Mouse (Mus musculus) hindbrain, embryonic 11.5 days (tissue): ENCODE measurements around the gene Impg2. TPM values are rescaled to one million over a fixed set of nuclear protein-coding genes. Genes with fewer than 3 reads are reported as not detected.
A peak's percentile ranks its signal among the peaks of the same experiment; 100 is the strongest.

ENCODE experiments used
- ATAC-seq: fragments of 200-750 bp; cut with Nextera tagmentation; 2 replicates; pipeline ENCODE4 v1.8.0; 2017; ENCODE audit warnings: mild to moderate bottlenecking, moderate TSS enrichment, moderate library complexity; ENCODE audit not compliant: low FRiP score
- DNase-seq: peaks from one replicate; pipeline ENCODE4 v3.0.0-alpha.2; 2015; ENCODE audit warnings: low spot score
- H3K27ac ChIP-seq: fragments of 300-500 bp; sonication (generic); 2 replicates; pipeline ENCODE4 v1.5.1; 2014; ENCODE audit warnings: mild to moderate bottlenecking, low read depth, low read length
- H3K27me3 ChIP-seq: fragments of 300-500 bp; sonication (generic); 2 replicates; pipeline ENCODE4 v1.6.1; 2014; ENCODE audit warnings: mild to moderate bottlenecking, low read length, moderate library complexity, mixed read lengths; ENCODE audit not compliant: control insufficient read depth, insufficient read depth
- H3K36me3 ChIP-seq: fragments of 300-500 bp; sonication (generic); 2 replicates; pipeline ENCODE4 v1.6.1; 2014; ENCODE audit warnings: mild to moderate bottlenecking, low read length, moderate library complexity, mixed read lengths; ENCODE audit not compliant: control insufficient read depth, insufficient read depth
- H3K4me1 ChIP-seq: fragments of 300-500 bp; sonication (generic); replicated peaks from 2 replicates; pipeline ENCODE4 v1.6.1; 2014; ENCODE audit warnings: low read length, mixed read lengths; ENCODE audit not compliant: control insufficient read depth, insufficient read depth
- H3K4me2 ChIP-seq: fragments of 300-500 bp; sonication (generic); replicated peaks from 2 replicates; pipeline ENCODE4 v1.6.1; 2014; ENCODE audit warnings: mild to moderate bottlenecking, low read depth, low read length
- H3K4me3 ChIP-seq: fragments of 300-500 bp; sonication (generic); 2 replicates; pipeline ENCODE4 v1.5.1; 2014; ENCODE audit warnings: low read depth, low read length
- H3K9ac ChIP-seq: fragments of 300-500 bp; sonication (generic); 2 replicates; pipeline ENCODE4 v1.6.1; 2014; ENCODE audit warnings: low read depth, low read length
- H3K9me3 ChIP-seq: fragments of 300-500 bp; sonication (generic); 2 replicates; pipeline ENCODE4 v1.6.1; 2016; ENCODE audit warnings: low read length; ENCODE audit not compliant: control insufficient read depth
- WGBS: fragments of 180-500 bp; shearing (Covaris S2); extraction: QIAGEN DNeasy Blood & Tissue Kit; methylation state at CpG from one replicate; pipeline ENCODE4 v1.1.7; 2014; 5-methylcytosine and 5-hydroxymethylcytosine counted together
- polyA plus RNA-seq: library from polyadenylated mRNA; unstranded; fragments of >200 nt; fragmentation: Nextera tagmentation; extraction: Ambion mirVana; gene quantifications from 2 replicates; pipeline ENCODE4 v1.2.1, GENCODE M21; 2014

The Impg2 gene
- polyA plus RNA-seq, 1 experiment from 2014 or later = 0.25 TPM

DNA sequence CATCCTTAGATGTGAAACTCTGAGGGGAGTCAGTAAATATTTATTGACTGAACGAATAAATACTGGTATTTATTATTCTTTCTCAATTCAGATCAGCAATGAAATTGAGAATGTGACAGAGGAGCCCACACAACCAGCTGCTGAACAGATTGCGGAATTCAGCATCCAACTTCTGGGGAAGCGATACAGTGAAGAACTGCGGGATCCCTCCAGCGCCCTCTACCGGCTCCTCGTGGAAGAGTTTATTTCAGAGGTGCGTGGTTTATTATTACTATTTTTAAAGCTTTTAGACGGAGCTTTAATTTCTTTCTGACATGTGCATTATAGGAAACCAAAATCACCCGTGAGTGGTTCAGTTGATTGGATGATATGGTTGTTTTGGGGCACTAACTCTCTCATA, 27.2 kb downstream of the Impg2 start:
- Histone ChIP-seq H3K9ac (no peak overlapping the region), H3K4me2 (no peak overlapping the region), H3K9me3 (no peaks in the 10 kb centered on the region), H3K27ac (no peak overlapping the region), H3K27me3 (no peaks in the 10 kb centered on the region), H3K4me3 (no peak overlapping the region), H3K4me1 (no peaks in the 10 kb centered on the region), H3K36me3 (no peaks in the 10 kb centered on the region)
- DNase-seq (peak; percentile 28), ATAC-seq (no peak)
- WGBS = 47% methylated on average over 10 of the region's 10 CpGs

DNA sequence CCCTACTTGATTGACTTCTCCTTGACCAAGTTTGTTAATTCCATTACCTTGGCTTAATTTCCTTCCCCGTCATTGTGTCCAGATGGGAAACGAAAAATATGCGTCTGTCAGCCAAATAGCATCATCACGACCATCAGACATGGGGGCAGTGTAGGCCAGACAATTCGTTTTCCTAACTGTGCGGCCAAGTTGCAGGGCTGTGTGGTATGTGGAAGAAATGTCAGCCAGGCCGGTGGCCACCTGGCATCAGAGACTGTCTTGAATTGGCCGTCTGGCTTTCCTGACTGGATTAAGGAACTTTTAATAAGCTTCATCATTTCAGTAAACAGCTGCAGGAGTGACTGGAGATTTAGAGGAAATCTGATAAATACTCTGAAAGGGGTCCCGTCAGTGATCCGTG, 28.6 kb downstream of the Impg2 start:
- Histone ChIP-seq H3K4me3 (no peak overlapping the region), H3K27ac (no peak overlapping the region), H3K4me1 (no peaks in the 10 kb centered on the region), H3K36me3 (no peaks in the 10 kb centered on the region), H3K9me3 (no peaks in the 10 kb centered on the region), H3K27me3 (no peaks in the 10 kb centered on the region), H3K9ac (no peak overlapping the region), H3K4me2 (no peak overlapping the region)
- DNase-seq (no peak), ATAC-seq (no peak)
- WGBS = 86% methylated on average over 10 of the region's 10 CpGs

DNA sequence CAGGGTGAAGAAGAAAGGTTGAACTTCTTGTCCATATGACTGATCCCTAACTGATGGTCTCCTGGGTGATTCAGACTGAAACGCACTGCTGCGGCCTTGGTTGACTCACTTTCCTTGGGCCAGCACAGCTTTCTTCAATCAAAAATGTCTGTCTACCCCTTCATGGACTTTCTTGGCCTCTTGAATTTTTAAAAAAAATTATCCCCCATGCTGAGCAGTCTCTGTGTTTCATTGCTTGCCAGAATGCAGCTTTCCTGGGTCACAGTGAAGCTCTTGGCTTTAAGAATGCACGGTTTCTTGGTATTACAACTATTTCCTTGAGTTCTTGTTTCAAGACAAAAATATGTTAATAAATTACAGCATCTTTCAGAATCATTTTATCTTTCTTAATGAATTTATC, 41.9 kb downstream of the Impg2 start:
- H3K9ac ChIP-seq = no peak overlapping the region
- H3K9me3 ChIP-seq = no peaks in the 10 kb centered on the region
- ATAC-seq = no peak
- H3K27me3 ChIP-seq = no peaks in the 10 kb centered on the region
- H3K4me1 ChIP-seq = no peaks in the 10 kb centered on the region
- H3K4me3 ChIP-seq = no peak overlapping the region
- H3K36me3 ChIP-seq = no peaks in the 10 kb centered on the region
- 90% methylated on average over 3 of the region's 3 CpGs for WGBS
- no peak for DNase-seq
- no peak overlapping the region for H3K4me2 ChIP-seq
- H3K27ac ChIP-seq = no peak overlapping the region

DNA sequence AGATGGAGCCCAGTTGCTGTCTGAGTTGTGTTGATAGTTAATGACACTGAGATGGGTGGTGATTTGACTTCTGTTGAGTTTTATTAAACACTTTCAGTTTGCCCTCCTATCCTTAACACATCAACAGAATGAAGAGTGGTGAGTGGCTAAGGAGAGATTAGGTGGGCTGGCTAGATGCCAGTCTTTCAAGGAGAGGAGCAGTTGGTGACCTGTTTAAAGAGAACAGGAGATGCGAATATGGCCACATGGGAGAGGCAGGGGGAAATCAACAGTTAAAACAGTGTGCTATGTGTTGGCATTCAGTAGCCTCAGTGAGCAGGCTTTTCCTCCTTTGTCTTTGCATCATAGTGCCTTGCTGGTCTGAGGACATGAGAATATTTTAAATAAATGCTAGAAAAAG, 69.8 kb downstream of the Impg2 start:
- Histone ChIP-seq H3K9me3 (no peaks in the 10 kb centered on the region), H3K36me3 (no peaks in the 10 kb centered on the region), H3K27ac (no peak overlapping the region), H3K4me1 (no peaks in the 10 kb centered on the region), H3K27me3 (no peaks in the 10 kb centered on the region), H3K4me2 (no peak overlapping the region), H3K9ac (no peak overlapping the region), H3K4me3 (no peak overlapping the region)
- ATAC-seq = no peak
- DNase-seq = no peak
- WGBS = 88% methylated on average over 1 of the region's 1 CpGs

DNA sequence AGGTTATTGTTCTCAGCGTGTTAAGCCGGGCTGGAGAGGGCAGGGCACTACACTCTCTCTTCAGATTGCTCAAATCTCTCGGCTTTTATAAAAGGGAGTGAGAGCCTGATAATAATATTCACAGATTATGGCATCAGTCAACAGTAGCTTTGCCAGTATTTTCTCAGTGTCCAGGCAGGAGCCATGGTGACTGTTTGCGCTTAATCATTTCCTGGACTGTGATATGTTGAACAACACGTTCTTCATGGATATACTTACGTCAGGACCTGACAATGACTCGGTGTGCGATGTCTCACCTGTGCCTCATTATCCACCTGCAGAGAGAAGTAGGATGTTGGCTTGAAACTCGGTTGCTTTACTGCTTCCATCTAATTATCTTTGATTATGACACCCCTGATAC, 74.9 kb downstream of the Impg2 start:
- Histone ChIP-seq H3K9me3 (no peaks in the 10 kb centered on the region), H3K9ac (no peak overlapping the region), H3K4me1 (no peaks in the 10 kb centered on the region), H3K27ac (no peak overlapping the region), H3K4me2 (no peak overlapping the region), H3K4me3 (no peak overlapping the region), H3K27me3 (no peaks in the 10 kb centered on the region), H3K36me3 (no peaks in the 10 kb centered on the region)
- 85% methylated on average over 9 of the region's 9 CpGs for WGBS
- DNase-seq (no peak), ATAC-seq (no peak)

DNA sequence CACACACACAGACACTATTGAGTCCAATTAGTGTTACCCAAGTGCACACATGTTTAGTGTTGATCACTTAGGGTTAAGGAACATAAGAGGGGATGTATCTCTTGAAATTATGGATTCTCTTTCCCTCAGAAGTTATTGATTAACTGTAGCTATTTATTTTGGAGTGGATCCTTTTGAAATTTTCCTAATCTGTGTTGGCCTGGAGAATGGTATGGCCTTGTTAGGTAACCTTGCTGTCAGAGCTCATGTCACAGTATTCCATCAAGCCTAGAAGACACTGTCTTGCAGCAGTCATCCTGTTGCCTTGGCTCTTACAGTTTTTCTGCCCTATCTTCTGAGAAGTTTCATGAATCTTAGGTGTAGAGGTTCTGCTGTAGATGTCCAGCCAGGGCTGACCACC, 75.6 kb downstream of the Impg2 start:
- no peak overlapping the region for H3K4me3 ChIP-seq
- no peak for ATAC-seq

DNA sequence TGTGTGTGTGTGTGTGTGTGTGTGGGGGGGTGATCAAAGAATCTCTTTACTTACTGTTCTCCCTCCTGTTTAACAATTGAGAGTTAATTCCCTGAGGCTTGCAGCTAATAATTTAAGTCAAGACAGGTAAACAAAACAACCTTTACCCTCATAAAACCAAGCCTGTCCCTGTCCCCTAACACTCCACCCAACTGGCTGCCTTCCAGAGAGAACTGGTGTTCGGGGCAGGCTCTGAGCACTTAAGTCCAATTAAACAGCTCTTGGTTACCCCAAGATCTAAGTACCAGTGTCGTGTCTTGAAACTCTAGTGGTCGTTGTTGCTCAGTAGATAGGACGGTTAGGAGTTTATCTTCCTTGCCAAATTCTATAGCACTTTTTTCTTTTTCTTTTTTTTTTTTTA, 77.2 kb downstream of the Impg2 start:
- DNase-seq (no peak), ATAC-seq (no peak)
- Histone ChIP-seq H3K4me2 (no peak overlapping the region), H3K36me3 (no peaks in the 10 kb centered on the region), H3K4me3 (no peak overlapping the region), H3K9ac (no peak overlapping the region), H3K27ac (no peak overlapping the region), H3K4me1 (no peaks in the 10 kb centered on the region), H3K9me3 (no peaks in the 10 kb centered on the region), H3K27me3 (no peaks in the 10 kb centered on the region)
- 82% methylated on average over 4 of the region's 4 CpGs for WGBS

More for the DNA sequence above, 75.6 kb downstream of the Impg2 start:
- H3K4me1 ChIP-seq = no peaks in the 10 kb centered on the region
- no peaks in the 10 kb centered on the region for H3K36me3 ChIP-seq
- no peak overlapping the region for H3K4me2 ChIP-seq
- H3K27ac ChIP-seq = no peak overlapping the region
- H3K9ac ChIP-seq = no peak overlapping the region
- no peaks in the 10 kb centered on the region for H3K9me3 ChIP-seq
- no peaks in the 10 kb centered on the region for H3K27me3 ChIP-seq
- DNase-seq = no peak

DNA sequence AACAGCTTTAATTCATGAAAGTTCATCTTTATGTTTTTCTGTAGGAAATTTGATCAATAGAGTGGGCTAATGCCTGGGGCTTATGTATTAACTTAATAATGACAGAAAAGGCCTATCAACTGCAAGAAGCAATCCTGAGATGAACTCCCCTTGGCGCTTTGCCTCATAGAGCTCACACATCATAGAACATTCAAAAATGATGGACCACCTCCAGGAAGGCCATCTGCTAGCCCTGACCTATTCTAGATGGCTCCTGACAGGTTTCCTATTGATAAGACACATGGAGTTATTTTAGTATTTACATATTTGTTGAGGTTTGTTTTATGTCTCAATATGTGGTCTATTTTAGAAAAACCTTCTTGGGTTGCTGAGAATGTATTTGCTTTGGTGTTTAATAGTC, 79.2 kb downstream of the Impg2 start:
- DNase-seq = no peak
- no peak overlapping the region for H3K4me2 ChIP-seq
- H3K27ac ChIP-seq = no peak overlapping the region
- no peak for ATAC-seq
- no peak overlapping the region for H3K9ac ChIP-seq
- no peaks in the 10 kb centered on the region for H3K4me1 ChIP-seq
- H3K4me3 ChIP-seq = no peak overlapping the region
- H3K36me3 ChIP-seq = no peaks in the 10 kb centered on the region
- no peaks in the 10 kb centered on the region for H3K9me3 ChIP-seq
- WGBS = 94% methylated on average over 1 of the region's 1 CpGs
- no peaks in the 10 kb centered on the region for H3K27me3 ChIP-seq

DNA sequence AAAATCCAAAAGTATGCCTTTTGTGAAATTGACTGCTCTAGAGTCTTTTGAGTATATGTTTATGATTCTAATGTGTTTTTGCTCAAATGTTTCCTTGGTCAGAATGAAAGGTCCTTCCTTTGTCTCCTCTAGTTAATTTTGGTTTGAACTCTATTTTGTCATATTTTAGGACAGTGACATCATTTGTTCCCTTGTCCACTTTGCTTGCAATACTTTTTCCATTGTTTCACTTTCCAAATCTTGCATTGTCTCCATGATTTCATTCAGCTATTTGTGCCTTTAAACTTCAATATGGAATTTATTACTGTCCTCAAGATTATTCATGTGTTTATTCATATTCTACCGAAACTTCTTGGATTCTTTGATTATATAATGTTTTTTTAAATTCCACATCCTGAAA, 79.8 kb downstream of the Impg2 start:
- Histone ChIP-seq H3K9me3 (no peaks in the 10 kb centered on the region), H3K36me3 (no peaks in the 10 kb centered on the region), H3K27me3 (no peaks in the 10 kb centered on the region), H3K4me3 (no peak overlapping the region), H3K27ac (no peak overlapping the region), H3K9ac (no peak overlapping the region), H3K4me1 (no peaks in the 10 kb centered on the region), H3K4me2 (no peak overlapping the region)
- no peak for DNase-seq
- 77% methylated on average over 1 of the region's 1 CpGs for WGBS
- no peak for ATAC-seq
